Mouse (Mus musculus): ENCODE data around the gene Ppp3cb. TPM values are rescaled to one million over a fixed set of nuclear protein-coding genes. Genes with fewer than 3 reads are reported as not detected.

The Ppp3cb gene
- total and polyA plus RNA-seq, 2 experiments from 2014 or later, result 124 to 147 TPM

- H3K9ac ChIP-seq (replicated peaks; ENCODE audit: low read length, poor library complexity, severe bottlenecking), result 0 out of 2 replicates have a peak overlapping the region, but pooled peaks have one; percentile 97
- H3K27ac ChIP-seq (ENCODE audit: low read depth, low read length), result no peak overlapping the region
- no peaks in the 10 kb centered on the region for H3K9me3 ChIP-seq (ENCODE audit: low read length)
- H3K4me2 ChIP-seq (ENCODE audit: low read depth, low read length, poor library complexity, severe bottlenecking), result peak overlapping the region; percentile 53
- WGBS, result 70% methylated on average over 7 of the region's 7 CpGs
- DNase-seq (ENCODE audit: low spot score) (no peak), ATAC-seq (ENCODE audit: low FRiP score) (no peak)
- H3K27me3 ChIP-seq (ENCODE audit: insufficient read depth, low read length), result no peaks in the 10 kb centered on the region
- no peak for TF ChIP-seq CTCF (IDR thresholded peaks at IDR 0.05)
- peak overlapping the region; percentile 92 for H3K4me3 ChIP-seq (ENCODE audit: low read depth, low read length)
- H3K36me3 ChIP-seq (ENCODE audit: insufficient read depth, low read length), result peaks cover 13% of the 10 kb centered on the region
- H3K4me1 ChIP-seq (ENCODE audit: insufficient read depth, low read length), result peaks cover 4% of the 10 kb centered on the region; the same call in 1 of the 2 replicates
These were observed 1.6 kb downstream of the Ppp3cb start for GRCm38 (mm10) chr14:20544467-20545411.

GRCm38 (mm10) chr14:20529643-20530042 is 16.7 kb downstream of the Ppp3cb start:
- Histone ChIP-seq H3K4me3 (ENCODE audit: low read depth, low read length) (no peak overlapping the region), H3K36me3 (ENCODE audit: insufficient read depth, low read length) (no peaks in the 10 kb centered on the region), H3K9ac (replicated peaks; ENCODE audit: low read length, poor library complexity, severe bottlenecking) (no peak overlapping the region), H3K4me2 (ENCODE audit: low read depth, low read length, poor library complexity, severe bottlenecking) (no peak overlapping the region), H3K9me3 (ENCODE audit: low read length) (no peaks in the 10 kb centered on the region), H3K27me3 (ENCODE audit: insufficient read depth, low read length) (no peaks in the 10 kb centered on the region), H3K27ac (ENCODE audit: low read depth, low read length) (no peak overlapping the region), H3K4me1 (ENCODE audit: insufficient read depth, low read length) (no peaks in the 10 kb centered on the region)
- 92% methylated on average over 4 of the region's 4 CpGs for WGBS
- DNase-seq (ENCODE audit: low spot score) (no peak), ATAC-seq (ENCODE audit: low FRiP score) (no peak)
- no peak for TF ChIP-seq CTCF (IDR thresholded peaks at IDR 0.05)

- no peak for TF ChIP-seq CTCF (IDR thresholded peaks at IDR 0.05)
- Histone ChIP-seq H3K4me3 (ENCODE audit: low read depth, low read length) (no peak overlapping the region), H3K4me2 (ENCODE audit: low read depth, low read length, poor library complexity, severe bottlenecking) (no peak overlapping the region), H3K9me3 (ENCODE audit: low read length) (no peaks in the 10 kb centered on the region), H3K9ac (replicated peaks; ENCODE audit: low read length, poor library complexity, severe bottlenecking) (no peak overlapping the region), H3K4me1 (ENCODE audit: insufficient read depth, low read length) (no peaks in the 10 kb centered on the region), H3K27ac (ENCODE audit: low read depth, low read length) (no peak overlapping the region), H3K27me3 (ENCODE audit: insufficient read depth, low read length) (no peaks in the 10 kb centered on the region), H3K36me3 (ENCODE audit: insufficient read depth, low read length) (peaks cover 7% of the 10 kb centered on the region; the same call in 1 of the 2 replicates)
- DNase-seq (ENCODE audit: low spot score) (no peak), ATAC-seq (ENCODE audit: low FRiP score) (no peak)
- WGBS, result 98% methylated on average over 2 of the region's 2 CpGs
These were observed 26.2 kb downstream of the Ppp3cb start for GRCm38 (mm10) chr14:20520179-20520578.

GRCm38 (mm10) chr14:20508424-20508823 is 37.9 kb downstream of the Ppp3cb start:
- ATAC-seq (ENCODE audit: low FRiP score), result no peak
- no peak for TF ChIP-seq CTCF (IDR thresholded peaks at IDR 0.05)
- Histone ChIP-seq H3K27me3 (ENCODE audit: insufficient read depth, low read length) (no peaks in the 10 kb centered on the region), H3K9me3 (ENCODE audit: low read length) (no peaks in the 10 kb centered on the region), H3K27ac (ENCODE audit: low read depth, low read length) (no peak overlapping the region), H3K9ac (replicated peaks; ENCODE audit: low read length, poor library complexity, severe bottlenecking) (no peak overlapping the region), H3K36me3 (ENCODE audit: insufficient read depth, low read length) (peaks cover 10% of the 10 kb centered on the region), H3K4me1 (ENCODE audit: insufficient read depth, low read length) (no peaks in the 10 kb centered on the region), H3K4me3 (ENCODE audit: low read depth, low read length) (no peak overlapping the region), H3K4me2 (ENCODE audit: low read depth, low read length, poor library complexity, severe bottlenecking) (no peak overlapping the region)
- DNase-seq (ENCODE audit: low spot score), result no peak
- 68% methylated on average over 2 of the region's 2 CpGs for WGBS

- peaks cover 11% of the 10 kb centered on the region for H3K36me3 ChIP-seq (ENCODE audit: insufficient read depth, low read length)
- DNase-seq (ENCODE audit: low spot score) (no peak), ATAC-seq (ENCODE audit: low FRiP score) (no peak)
- H3K9me3 ChIP-seq (ENCODE audit: low read length), result no peaks in the 10 kb centered on the region
- H3K4me1 ChIP-seq (ENCODE audit: insufficient read depth, low read length), result no peaks in the 10 kb centered on the region
- TF ChIP-seq CTCF (IDR thresholded peaks at IDR 0.05), result no peak
- no peaks in the 10 kb centered on the region for H3K27me3 ChIP-seq (ENCODE audit: insufficient read depth, low read length)
- no peak overlapping the region for H3K9ac ChIP-seq (replicated peaks; ENCODE audit: low read length, poor library complexity, severe bottlenecking)
- H3K4me3 ChIP-seq (ENCODE audit: low read depth, low read length), result no peak overlapping the region
- WGBS, result 96% methylated on average over 10 of the region's 10 CpGs
- H3K4me2 ChIP-seq (ENCODE audit: low read depth, low read length, poor library complexity, severe bottlenecking), result no peak overlapping the region
- no peak overlapping the region for H3K27ac ChIP-seq (ENCODE audit: low read depth, low read length)
These were observed 43.4 kb downstream of the Ppp3cb start for GRCm38 (mm10) chr14:20502966-20503365.

- Histone ChIP-seq H3K27me3 (ENCODE audit: insufficient read depth, low read length) (no peaks in the 10 kb centered on the region), H3K4me3 (ENCODE audit: low read depth, low read length) (no peak overlapping the region), H3K4me2 (ENCODE audit: low read depth, low read length, poor library complexity, severe bottlenecking) (no peak overlapping the region), H3K4me1 (ENCODE audit: insufficient read depth, low read length) (no peaks in the 10 kb centered on the region), H3K9ac (replicated peaks; ENCODE audit: low read length, poor library complexity, severe bottlenecking) (no peak overlapping the region), H3K9me3 (ENCODE audit: low read length) (no peaks in the 10 kb centered on the region), H3K36me3 (ENCODE audit: insufficient read depth, low read length) (peaks cover 17% of the 10 kb centered on the region), H3K27ac (ENCODE audit: low read depth, low read length) (no peak overlapping the region)
- WGBS, result 89% methylated on average over 3 of the region's 3 CpGs
- DNase-seq (ENCODE audit: low spot score) (no peak), ATAC-seq (ENCODE audit: low FRiP score) (no peak)
- TF ChIP-seq CTCF (IDR thresholded peaks at IDR 0.05), result no peak
These were observed 46.4 kb downstream of the Ppp3cb start for GRCm38 (mm10) chr14:20499982-20500381.

Data from midbrain, postnatal 0 days (tissue).